Mouse (Mus musculus): Measurements from ENCODE around the gene Psmd9. TPM values are rescaled to one million over a fixed set of nuclear protein-coding genes. Genes with fewer than 3 reads are reported as not detected.

Psmd9 gene
- polyA plus RNA-seq, 1 experiment = 36.3 TPM

DNA sequence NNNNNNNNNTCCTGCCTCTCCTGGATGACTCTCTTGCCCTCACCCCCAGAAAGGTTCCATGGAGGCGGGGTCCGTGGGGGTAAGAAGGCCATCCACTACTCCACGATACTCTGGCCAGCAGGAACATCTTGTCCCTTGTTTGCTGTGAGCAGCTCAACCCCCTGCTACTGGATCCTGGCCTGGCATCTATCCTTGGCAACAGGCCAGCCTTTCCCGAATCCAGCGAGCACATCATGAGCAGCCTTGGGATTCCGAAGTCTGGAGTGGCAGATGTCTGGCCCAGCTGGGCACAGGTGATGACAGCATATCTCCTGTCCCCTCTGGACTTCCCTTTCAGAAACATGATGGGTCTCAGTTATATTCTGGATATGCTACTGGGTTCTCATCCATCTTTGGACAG, 16.8 kb downstream of the Psmd9 start:
- no peaks in the 10 kb centered on the region for H3K27me3 ChIP-seq (ENCODE audit: control insufficient read depth, insufficient read depth, low read length)
- H3K4me1 ChIP-seq (ENCODE audit: control insufficient read depth, insufficient read depth, low read length) = no peaks in the 10 kb centered on the region
- no peak overlapping the region for H3K4me3 ChIP-seq (ENCODE audit: control insufficient read depth, low read depth, low read length)
- TF ChIP-seq POLR2A (IDR thresholded peaks at IDR 0.05; ENCODE audit: control insufficient read depth, low read depth, low read length) = no peak
- no peak for TF ChIP-seq CTCF (IDR thresholded peaks at IDR 0.05; ENCODE audit: control insufficient read depth, insufficient read depth, insufficient replicate concordance, low read depth, low read length)
- no peak overlapping the region for H3K27ac ChIP-seq (ENCODE audit: control insufficient read depth, insufficient read depth, low read depth, low read length)
- no peaks in the 10 kb centered on the region for H3K36me3 ChIP-seq (ENCODE audit: control insufficient read depth, insufficient read depth, low read length)

DNA sequence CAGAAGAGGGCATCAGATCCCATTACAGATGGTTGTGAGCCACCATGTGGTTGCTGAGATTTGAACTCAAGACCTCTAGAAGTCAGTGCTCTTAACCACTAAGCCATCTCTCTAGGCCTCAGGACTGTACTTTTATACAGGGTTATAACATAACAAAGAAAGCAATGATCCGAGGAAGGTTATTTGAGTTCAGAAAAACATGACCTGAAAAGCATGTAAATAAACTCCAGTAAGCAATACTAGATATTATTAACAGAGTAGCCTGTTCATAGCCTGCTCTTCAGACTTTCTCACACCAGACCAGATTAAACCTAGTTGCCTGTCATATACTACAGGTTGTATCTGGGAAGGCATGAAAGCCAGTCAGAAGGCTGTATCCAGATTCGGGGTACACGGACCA, 18.1 kb downstream of the Psmd9 start:
- no peaks in the 10 kb centered on the region for H3K36me3 ChIP-seq (ENCODE audit: control insufficient read depth, insufficient read depth, low read length)
- no peak overlapping the region for H3K4me3 ChIP-seq (ENCODE audit: control insufficient read depth, low read depth, low read length)
- H3K27me3 ChIP-seq (ENCODE audit: control insufficient read depth, insufficient read depth, low read length) = no peaks in the 10 kb centered on the region
- no peak overlapping the region for H3K27ac ChIP-seq (ENCODE audit: control insufficient read depth, insufficient read depth, low read depth, low read length)
- H3K4me1 ChIP-seq (ENCODE audit: control insufficient read depth, insufficient read depth, low read length) = no peaks in the 10 kb centered on the region
- TF ChIP-seq POLR2A (IDR thresholded peaks at IDR 0.05; ENCODE audit: control insufficient read depth, low read depth, low read length) (no peak), CTCF (IDR thresholded peaks at IDR 0.05; ENCODE audit: control insufficient read depth, insufficient read depth, insufficient replicate concordance, low read depth, low read length) (no peak)

DNA sequence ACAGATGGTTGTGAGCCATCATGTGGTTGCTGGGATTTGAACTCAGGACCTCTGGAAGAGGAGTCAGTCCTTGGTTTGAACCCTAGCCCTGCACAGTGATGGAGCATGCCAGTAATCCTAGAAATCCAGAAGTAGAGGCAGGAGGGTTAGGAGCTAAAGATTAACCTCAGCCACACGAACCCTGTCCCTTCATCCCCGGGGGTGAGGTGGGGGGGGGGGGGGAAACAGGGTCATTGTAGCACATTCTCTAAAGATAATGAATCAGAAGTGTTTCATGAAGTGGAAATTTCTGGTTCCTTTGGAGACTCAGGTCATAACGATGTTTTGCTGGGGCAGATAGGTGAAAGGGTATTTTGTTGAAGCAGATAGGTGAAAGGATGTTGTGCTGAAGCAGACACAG, 21.7 kb downstream of the Psmd9 start:
- no peaks in the 10 kb centered on the region for H3K27me3 ChIP-seq (ENCODE audit: control insufficient read depth, insufficient read depth, low read length)
- no peaks in the 10 kb centered on the region for H3K36me3 ChIP-seq (ENCODE audit: control insufficient read depth, insufficient read depth, low read length)
- no peak overlapping the region for H3K27ac ChIP-seq (ENCODE audit: control insufficient read depth, insufficient read depth, low read depth, low read length)
- H3K4me3 ChIP-seq (ENCODE audit: control insufficient read depth, low read depth, low read length) = no peak overlapping the region
- TF ChIP-seq POLR2A (IDR thresholded peaks at IDR 0.05; ENCODE audit: control insufficient read depth, low read depth, low read length) (no peak), CTCF (IDR thresholded peaks at IDR 0.05; ENCODE audit: control insufficient read depth, insufficient read depth, insufficient replicate concordance, low read depth, low read length) (no peak)
- H3K4me1 ChIP-seq (ENCODE audit: control insufficient read depth, insufficient read depth, low read length) = no peaks in the 10 kb centered on the region

- Histone ChIP-seq H3K27ac (ENCODE audit: control insufficient read depth, insufficient read depth, low read depth, low read length) (no peak overlapping the region), H3K4me3 (ENCODE audit: control insufficient read depth, low read depth, low read length) (no peak overlapping the region), H3K27me3 (ENCODE audit: control insufficient read depth, insufficient read depth, low read length) (no peaks in the 10 kb centered on the region), H3K4me1 (ENCODE audit: control insufficient read depth, insufficient read depth, low read length) (no peaks in the 10 kb centered on the region), H3K36me3 (ENCODE audit: control insufficient read depth, insufficient read depth, low read length) (no peaks in the 10 kb centered on the region)
- TF ChIP-seq CTCF (IDR thresholded peaks at IDR 0.05; ENCODE audit: control insufficient read depth, insufficient read depth, insufficient replicate concordance, low read depth, low read length) (no peak), POLR2A (IDR thresholded peaks at IDR 0.05; ENCODE audit: control insufficient read depth, low read depth, low read length) (no peak)
Measured at GRCm38 (mm10) chr5:123191427-123191826, 22.2 kb downstream of the Psmd9 start.

DNA sequence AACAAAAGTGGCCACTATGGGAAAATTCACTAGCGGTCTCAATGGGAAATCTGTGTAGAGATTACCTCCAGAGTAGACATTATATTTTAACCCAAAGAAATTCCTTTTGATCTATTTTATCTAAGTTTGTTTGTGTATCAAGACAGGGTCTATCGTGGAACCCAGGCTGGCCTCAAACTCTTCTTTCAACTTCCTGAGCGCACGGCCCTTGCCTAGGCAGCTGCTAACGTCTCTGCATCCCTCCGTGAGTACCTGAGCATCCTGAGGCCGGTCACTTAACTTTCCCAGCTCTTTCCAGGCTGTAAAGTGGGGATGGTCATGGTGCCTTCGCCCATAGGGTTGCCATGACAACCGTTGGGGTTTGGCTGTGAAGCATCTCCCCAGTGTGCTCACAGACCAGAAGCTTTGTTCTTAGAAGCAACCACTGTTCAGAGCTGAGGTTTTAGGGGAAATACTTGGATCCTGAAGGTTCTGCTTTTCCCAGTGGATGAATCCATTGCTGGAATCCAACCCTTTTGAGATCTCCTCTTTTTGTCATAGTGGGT, 23.5 kb downstream of the Psmd9 start:
- no peaks in the 10 kb centered on the region for H3K4me1 ChIP-seq (ENCODE audit: control insufficient read depth, insufficient read depth, low read length)
- no peaks in the 10 kb centered on the region for H3K27me3 ChIP-seq (ENCODE audit: control insufficient read depth, insufficient read depth, low read length)
- no peak overlapping the region for H3K4me3 ChIP-seq (ENCODE audit: control insufficient read depth, low read depth, low read length)
- H3K27ac ChIP-seq (ENCODE audit: control insufficient read depth, insufficient read depth, low read depth, low read length) = no peak overlapping the region
- TF ChIP-seq CTCF (IDR thresholded peaks at IDR 0.05; ENCODE audit: control insufficient read depth, insufficient read depth, insufficient replicate concordance, low read depth, low read length) (no peak), POLR2A (IDR thresholded peaks at IDR 0.05; ENCODE audit: control insufficient read depth, low read depth, low read length) (no peak)
- no peaks in the 10 kb centered on the region for H3K36me3 ChIP-seq (ENCODE audit: control insufficient read depth, insufficient read depth, low read length)

DNA sequence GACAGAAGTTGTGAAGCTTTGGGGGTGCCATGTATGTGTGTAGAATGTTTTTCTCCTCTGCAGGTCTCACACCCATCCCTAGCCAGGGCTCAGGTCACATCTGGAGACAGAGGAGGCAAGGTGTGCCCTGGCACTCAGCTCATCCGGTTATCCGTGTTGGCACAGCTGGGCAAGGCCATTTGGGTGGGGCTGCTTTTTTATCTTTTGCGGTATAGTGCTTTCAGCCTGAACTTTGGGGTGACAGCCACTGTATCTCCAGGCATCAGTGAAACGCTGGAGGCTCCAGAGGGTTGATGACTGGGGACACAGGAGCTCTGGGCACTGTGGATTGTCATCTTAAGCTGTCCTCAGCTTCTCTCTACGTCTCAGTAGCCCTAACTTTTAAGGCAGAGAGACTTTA, 24.2 kb downstream of the Psmd9 start:
- TF ChIP-seq CTCF (IDR thresholded peaks at IDR 0.05; ENCODE audit: control insufficient read depth, insufficient read depth, insufficient replicate concordance, low read depth, low read length) = no peak
- no peak for TF ChIP-seq POLR2A (IDR thresholded peaks at IDR 0.05; ENCODE audit: control insufficient read depth, low read depth, low read length)

DNA sequence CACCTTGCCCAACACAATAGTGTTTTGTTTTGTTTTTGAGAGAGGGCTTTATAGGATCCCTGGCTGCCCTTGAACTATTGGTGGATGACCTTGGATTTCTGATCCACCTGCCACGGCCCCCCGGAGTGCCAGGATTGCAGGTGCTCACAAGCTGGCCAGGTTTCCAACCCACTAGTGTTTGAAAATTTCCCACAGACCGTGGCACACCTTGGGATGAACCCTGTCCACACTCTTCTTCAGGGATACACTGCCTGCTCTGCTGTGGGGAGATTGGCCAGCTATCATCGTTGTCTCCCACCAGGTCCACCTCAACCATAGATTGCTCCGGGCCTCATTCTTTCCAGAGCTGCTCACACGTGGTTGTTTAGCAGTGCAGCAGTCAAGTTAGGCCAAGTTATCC, 25.6 kb downstream of the Psmd9 start:
- H3K27ac ChIP-seq (ENCODE audit: control insufficient read depth, insufficient read depth, low read depth, low read length) = no peak overlapping the region
- TF ChIP-seq CTCF (IDR thresholded peaks at IDR 0.05; ENCODE audit: control insufficient read depth, insufficient read depth, insufficient replicate concordance, low read depth, low read length) = no peak
- TF ChIP-seq POLR2A (IDR thresholded peaks at IDR 0.05; ENCODE audit: control insufficient read depth, low read depth, low read length) = no peak
- H3K4me1 ChIP-seq (ENCODE audit: control insufficient read depth, insufficient read depth, low read length) = no peaks in the 10 kb centered on the region
- H3K36me3 ChIP-seq (ENCODE audit: control insufficient read depth, insufficient read depth, low read length) = no peaks in the 10 kb centered on the region
- H3K27me3 ChIP-seq (ENCODE audit: control insufficient read depth, insufficient read depth, low read length) = no peaks in the 10 kb centered on the region
- H3K4me3 ChIP-seq (ENCODE audit: control insufficient read depth, low read depth, low read length) = no peak overlapping the region

More for the DNA sequence above, 24.2 kb downstream of the Psmd9 start:
- no peaks in the 10 kb centered on the region for H3K27me3 ChIP-seq (ENCODE audit: control insufficient read depth, insufficient read depth, low read length)
- no peak overlapping the region for H3K4me3 ChIP-seq (ENCODE audit: control insufficient read depth, low read depth, low read length)
- no peak overlapping the region for H3K27ac ChIP-seq (ENCODE audit: control insufficient read depth, insufficient read depth, low read depth, low read length)
- H3K4me1 ChIP-seq (ENCODE audit: control insufficient read depth, insufficient read depth, low read length) = no peaks in the 10 kb centered on the region
- H3K36me3 ChIP-seq (ENCODE audit: control insufficient read depth, insufficient read depth, low read length) = no peaks in the 10 kb centered on the region

Measured in testis, adult 2 months (tissue).